Mouse (Mus musculus) ovary, postnatal 36 days (tissue): ENCODE measurements around the gene Tstd1.

ENCODE experiments used
- DNase-seq: peaks from one replicate; pipeline ENCODE4 v3.0.0; 2022; ENCODE audit warnings: low spot score, mixed read lengths

Gene Tstd1

GRCm38 (mm10) chr1:171418660-171419059 lies at the start of gene Tstd1:
TSS of gene Tstd1 (plus strand) at chr1:171418872.
- DNase-seq = no peak

DNA sequence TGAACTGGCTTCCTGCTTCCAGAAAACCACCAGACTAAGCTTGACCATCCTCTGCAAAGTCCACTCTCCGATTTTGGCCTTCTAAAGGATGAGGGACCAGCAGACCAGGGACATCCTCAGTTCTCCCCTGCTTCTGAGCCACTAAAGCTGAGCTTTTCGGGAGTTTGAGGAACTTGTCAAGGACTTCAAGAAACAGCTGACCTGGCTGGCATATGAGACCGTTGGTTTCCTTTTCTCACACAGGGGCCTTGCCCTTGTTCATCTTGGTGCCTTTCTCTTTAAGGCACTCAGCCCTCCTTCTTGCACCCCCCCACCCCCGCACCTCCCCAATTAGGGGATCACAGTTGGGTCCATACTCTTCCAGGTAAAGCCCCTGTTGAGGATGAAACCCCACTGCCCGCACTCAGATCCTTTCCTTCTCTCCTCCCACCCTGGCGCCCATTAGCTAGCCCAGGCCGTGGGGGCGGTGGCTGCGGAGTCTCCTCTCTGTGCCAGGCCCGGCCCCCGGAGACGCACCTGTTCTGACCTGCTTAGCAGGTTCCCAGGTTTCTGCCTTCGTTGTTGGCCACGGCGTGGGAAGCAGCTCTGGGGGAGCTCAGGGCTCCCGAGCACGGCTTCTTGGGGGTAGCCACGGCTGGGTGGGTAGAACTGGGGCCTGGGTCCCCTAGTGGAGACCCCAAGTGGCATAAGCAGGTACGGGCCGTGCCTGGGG lies 48.7 kb upstream of the Tstd1 start, which contains the start of gene Nectin4:
Gene Nectin4 (plus strand): TSS at position 255 of the 712 bp plus-strand sequence.
- peak; percentile 39 for DNase-seq

- DNase-seq = no peak
Observed at GRCm38 (mm10) chr1:171372880-171373279, 45.8 kb upstream of the Tstd1 start.

- no peak for DNase-seq
Observed at GRCm38 (mm10) chr1:171373946-171374345, 44.7 kb upstream of the Tstd1 start.

DNA sequence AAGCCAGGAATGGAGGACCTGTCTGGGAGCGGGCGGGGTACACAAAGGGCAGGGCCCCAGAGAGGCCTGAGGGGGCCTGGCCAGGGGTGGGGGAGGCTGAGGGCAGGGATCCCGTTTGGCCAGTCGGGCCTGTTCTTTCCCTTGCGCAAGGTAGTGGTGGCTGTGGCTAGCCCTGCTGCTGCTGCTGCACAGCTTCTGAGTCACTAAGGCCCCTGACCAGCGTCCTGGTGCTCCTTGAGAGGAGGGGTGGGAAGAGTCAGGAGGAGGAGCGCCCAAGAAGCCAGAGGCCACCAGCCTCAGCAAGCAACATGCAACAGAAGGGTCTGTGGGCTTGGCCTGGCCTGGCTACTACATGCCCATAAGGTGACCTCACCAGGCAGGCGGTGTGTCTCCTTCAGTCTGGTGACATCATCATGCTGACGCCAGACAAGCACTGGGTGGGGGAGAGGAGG lies 43.0 kb upstream of the Tstd1 start:
- DNase-seq = no peak

DNA sequence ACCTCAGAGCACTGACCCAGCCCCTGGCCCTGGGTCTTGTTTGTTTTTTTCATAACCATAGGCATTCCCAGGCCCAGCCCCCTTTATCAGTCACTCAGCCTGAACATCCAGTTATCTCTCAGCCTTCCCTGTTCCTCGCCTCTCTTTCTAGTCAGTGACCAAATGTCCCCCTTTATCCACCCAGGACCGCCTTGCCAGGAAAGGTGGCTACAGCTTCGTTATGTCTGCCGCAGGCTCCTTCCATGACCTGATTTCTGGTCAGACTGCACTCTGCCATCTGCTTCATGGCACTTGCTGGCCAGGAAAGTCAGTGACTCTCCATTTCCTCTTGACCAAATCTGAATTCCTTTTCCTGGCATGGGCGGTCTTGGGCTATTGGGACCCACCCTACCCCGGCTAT lies 40.4 kb upstream of the Tstd1 start:
- no peak for DNase-seq

DNA sequence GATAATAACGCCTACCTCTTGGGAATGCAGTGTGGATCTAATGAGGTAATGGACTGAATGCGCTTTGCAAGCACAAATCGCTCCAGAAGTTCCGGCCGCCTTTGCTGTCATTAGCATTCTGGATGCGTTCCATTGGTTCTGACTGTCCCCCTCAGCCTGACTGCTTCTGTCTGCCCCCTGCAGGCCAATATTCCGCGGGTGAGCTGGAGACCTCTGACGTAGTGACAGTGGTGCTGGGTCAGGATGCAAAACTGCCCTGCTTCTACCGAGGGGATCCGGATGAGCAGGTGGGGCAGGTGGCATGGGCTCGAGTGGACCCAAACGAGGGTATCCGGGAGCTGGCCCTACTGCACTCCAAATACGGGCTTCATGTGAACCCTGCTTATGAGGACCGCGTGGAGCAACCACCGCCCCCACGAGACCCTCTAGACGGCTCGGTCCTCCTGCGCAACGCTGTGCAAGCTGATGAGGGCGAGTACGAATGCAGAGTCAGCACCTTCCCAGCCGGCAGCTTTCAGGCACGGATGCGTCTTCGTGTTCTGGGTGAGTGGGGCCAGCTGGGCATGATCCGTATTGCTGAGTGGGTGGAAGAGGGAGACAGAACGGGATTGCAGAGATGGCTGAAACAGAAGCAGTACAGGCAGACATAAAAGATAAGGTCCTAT lies 38.6 kb upstream of the Tstd1 start:
- DNase-seq = peak; percentile 73

DNA sequence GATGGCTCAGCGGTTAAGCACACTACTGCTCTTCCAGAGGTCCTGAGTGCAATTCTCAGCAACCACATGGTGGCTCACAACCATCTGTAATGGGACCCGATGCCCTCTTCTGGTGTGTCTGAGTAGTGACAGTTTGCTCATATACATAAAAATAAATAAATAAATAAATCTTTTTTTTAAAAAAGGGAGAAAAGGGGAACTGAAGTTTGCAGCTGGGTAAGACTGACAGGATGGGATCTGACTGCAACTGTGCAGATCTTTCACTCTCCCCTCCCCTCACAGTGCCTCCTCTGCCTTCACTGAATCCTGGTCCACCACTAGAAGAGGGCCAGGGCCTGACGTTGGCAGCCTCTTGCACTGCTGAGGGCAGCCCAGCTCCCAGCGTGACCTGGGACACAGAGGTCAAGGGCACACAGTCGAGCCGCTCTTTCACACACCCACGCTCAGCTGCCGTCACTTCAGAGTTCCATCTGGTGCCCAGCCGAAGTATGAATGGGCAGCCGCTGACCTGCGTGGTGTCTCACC lies 36.5 kb upstream of the Tstd1 start:
- no peak for DNase-seq

DNA sequence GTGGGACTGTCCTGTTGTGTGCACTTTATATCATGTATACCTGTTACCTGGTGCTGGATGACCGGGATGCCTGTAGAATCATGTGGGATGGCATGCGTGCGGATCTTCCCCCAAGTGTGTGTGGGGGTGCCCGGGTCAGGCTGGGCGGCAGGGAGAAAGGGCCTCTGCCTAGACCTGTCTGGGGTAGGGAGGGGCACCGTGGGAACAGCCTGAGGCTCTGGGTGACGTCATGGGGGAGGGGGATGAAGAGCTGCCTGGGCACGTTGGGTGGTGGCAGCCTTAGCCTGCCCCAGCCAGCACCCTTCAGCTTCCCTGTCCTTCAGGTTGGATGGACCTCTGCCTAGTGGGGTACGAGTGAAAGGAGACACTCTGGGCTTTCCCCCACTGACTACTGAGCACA lies 34.3 kb upstream of the Tstd1 start:
- DNase-seq = no peak

GRCm38 (mm10) chr1:171385171-171385570 lies 33.5 kb upstream of the Tstd1 start:
- DNase-seq = no peak

- no peak for DNase-seq
Observed at GRCm38 (mm10) chr1:171387099-171387498, 31.6 kb upstream of the Tstd1 start.

GRCm38 (mm10) chr1:171388376-171389102 lies 30.1 kb upstream of the Tstd1 start, which contains the start of gene Arhgap30:
TSS of gene Arhgap30 (plus strand) at chr1:171388954.
- DNase-seq = no peak

DNA sequence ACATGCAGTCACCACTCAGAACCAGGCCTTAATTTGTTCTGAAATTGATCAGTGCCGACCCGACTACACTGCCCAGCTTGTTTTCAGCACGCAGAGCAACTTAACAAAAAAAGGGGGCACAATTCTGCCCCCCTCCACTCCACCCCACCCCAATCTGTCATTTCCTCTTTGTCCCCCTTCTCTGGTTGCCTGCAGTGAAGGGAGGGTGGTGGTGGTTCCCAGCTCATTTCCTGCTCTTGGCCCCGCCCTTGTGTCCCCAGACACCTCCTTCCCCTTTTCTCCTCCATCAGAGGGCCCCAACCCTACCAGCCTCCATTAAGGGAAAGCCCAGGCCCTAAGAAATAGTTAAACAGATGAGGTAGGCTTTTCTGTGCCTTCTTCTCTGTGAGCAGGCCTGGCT lies 28.6 kb upstream of the Tstd1 start:
- DNase-seq = no peak

GRCm38 (mm10) chr1:171401821-171402220 lies 16.9 kb upstream of the Tstd1 start:
- DNase-seq = no peak

- no peak for DNase-seq
Observed at GRCm38 (mm10) chr1:171402991-171403390, 15.7 kb upstream of the Tstd1 start.

DNA sequence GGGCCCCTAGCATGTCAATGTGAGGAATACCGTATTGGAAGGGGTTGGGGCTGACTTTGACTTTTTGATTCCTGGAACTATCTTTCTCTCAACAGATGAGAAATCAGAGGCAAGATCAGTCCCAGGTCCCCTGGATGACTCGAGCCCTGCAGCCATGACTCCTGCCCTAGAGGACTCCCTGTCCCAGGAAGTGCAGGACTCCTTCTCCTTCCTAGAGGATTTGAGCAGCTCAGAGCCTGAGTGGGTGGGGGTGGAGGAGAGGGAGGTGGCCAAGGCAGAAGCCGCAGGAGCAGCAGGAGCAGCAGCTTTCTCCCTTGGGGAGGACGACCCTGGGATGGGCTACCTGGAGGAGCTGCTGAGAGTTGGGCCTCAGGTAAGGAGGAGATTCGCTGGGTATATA lies 11.4 kb upstream of the Tstd1 start:
- DNase-seq = no peak

DNA sequence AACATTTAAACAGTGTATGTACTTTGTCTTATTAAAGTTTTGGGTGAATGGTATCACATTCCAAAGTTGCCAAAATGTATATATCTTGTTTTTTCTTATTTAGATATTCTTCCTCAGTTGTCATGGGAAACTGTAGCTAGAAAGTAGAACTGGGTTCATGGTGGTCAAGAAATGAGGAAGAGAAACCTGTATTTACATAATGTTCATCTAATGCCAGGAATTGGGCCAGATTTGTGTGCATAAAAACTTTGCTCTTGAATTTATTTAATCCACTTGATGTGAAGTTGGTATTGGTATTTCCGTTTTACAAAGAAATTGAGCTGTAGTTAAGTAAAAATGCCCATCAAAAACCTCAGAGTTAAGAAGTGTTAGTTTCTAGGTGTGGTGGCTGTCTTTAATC lies 8.4 kb upstream of the Tstd1 start:
- DNase-seq = no peak

- DNase-seq = peak; percentile 94
Observed at GRCm38 (mm10) chr1:171410947-171411484, 7.7 kb upstream of the Tstd1 start, which contains the start of gene Usf1. TSS of gene Usf1 (plus strand) at chr1:171411313.

- no peak for DNase-seq
Observed at GRCm38 (mm10) chr1:171411492-171411941, 7.2 kb upstream of the Tstd1 start.

GRCm38 (mm10) chr1:171412001-171412441 lies 6.7 kb upstream of the Tstd1 start:
- peak; percentile 41 for DNase-seq

DNA sequence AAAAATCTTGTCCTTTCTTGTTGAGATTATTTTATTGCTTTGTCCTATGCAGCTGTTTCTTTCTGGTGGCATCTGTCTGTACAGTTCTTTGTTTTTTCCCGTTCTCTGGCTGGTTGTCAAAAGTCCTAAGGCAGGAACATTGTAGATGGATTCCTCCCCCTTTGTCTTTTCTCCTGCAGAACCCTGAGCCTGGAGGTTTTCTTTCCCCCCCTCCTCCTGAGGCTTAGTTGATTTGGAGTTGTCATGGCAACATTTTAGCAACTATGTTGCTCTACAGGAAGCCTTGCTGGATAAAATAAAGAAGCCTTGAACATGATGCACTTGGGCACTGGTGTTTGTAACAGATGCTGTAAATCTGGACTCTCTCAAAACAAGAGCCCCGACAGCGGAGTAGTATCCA lies 6.2 kb upstream of the Tstd1 start:
- no peak for DNase-seq

GRCm38 (mm10) chr1:171413608-171414007 lies 5.1 kb upstream of the Tstd1 start:
- no peak for DNase-seq
